Comparison of ENCODE assay signal across 14 mouse cellular contexts in genomic region chr11:53508152-53508551, GRCm38 (mm10). TPM values are rescaled to one million over a fixed set of nuclear protein-coding genes. Genes with fewer than 3 reads are reported as not detected.
DNase-seq lines count a peak whose midpoint lies in the region; ATAC-seq and TF ChIP-seq lines count a peak whose summit lies in the region.
"Had no signal": no experiment of that assay in that cellular context is flagged by ENCODE, and none has a peak within 500 bp of the region (broad histone marks: within the 10 kb centered on the region; RNA-seq: fewer than 3 reads in every experiment).

No protein-coding gene starts in this region.

- TF ChIP-seq CTCF in layer of hippocampus, adult 2 months (conservative IDR thresholded peaks at IDR 0.05) = no peak

- no peaks in the 10 kb centered on the region for H3K27me3 ChIP-seq in kidney, embryonic 14.5 days (ENCODE audit: control insufficient read depth, insufficient read depth, low read length)

- intact Hi-C loops in heart, postnatal 14 days (cut with DNase I) = loop anchor here (2.0 kb wide), 1 partner anchor 37 kb away; the partner anchor contains the start of gene Gm9837

- no peak overlapping the region for H3K9ac ChIP-seq in kidney, embryonic 14.5 days (ENCODE audit: low read depth, low read length)

- H3K27ac ChIP-seq in kidney, embryonic 14.5 days (ENCODE audit: low read depth, low read length) = no peak overlapping the region
- no peak overlapping the region for H3K27ac ChIP-seq in layer of hippocampus, adult 2 months

- no peak overlapping the region for H3K4me3 ChIP-seq in kidney, embryonic 14.5 days (ENCODE audit: low read length)
- H3K4me3 ChIP-seq in layer of hippocampus, adult 2 months = no peak overlapping the region

- 70% methylated on average over 7 of the region's 7 CpGs for WGBS in kidney, embryonic 14.5 days

- no peaks in the 10 kb centered on the region for H3K4me1 ChIP-seq in kidney, embryonic 14.5 days (ENCODE audit: control insufficient read depth, insufficient read depth, low read length)

- H3K9me3 ChIP-seq in kidney, embryonic 14.5 days (ENCODE audit: control insufficient read depth, low read length) = no peaks in the 10 kb centered on the region
- H3K9me3 ChIP-seq: G1E had no signal

- no peaks in the 10 kb centered on the region for H3K36me3 ChIP-seq in kidney, embryonic 14.5 days (ENCODE audit: control insufficient read depth, insufficient read depth, low read length)
- H3K36me3 ChIP-seq: G1E had no signal

- ATAC-seq in kidney, embryonic 14.5 days (ENCODE audit: low FRiP score, low TSS enrichment) = no peak
- ATAC-seq: intestine, embryonic 16.5 days had no signal

- H3K4me2 ChIP-seq in kidney, embryonic 14.5 days (replicated peaks; ENCODE audit: low read depth, low read length) = no peak overlapping the region

- DNase-seq in kidney, postnatal 10 days = peak; percentile 52
- peak; percentile 78 to 86 for DNase-seq in adrenal gland, postnatal 36 days
- peak; percentile 75 to 76 for DNase-seq in heart, postnatal 14 days
- DNase-seq in yolk sac, embryonic 10.5 days (ENCODE audit: low spot score) = peak; percentile 64
- no peak for DNase-seq in embryo, embryonic 10.5 days (ENCODE audit: low spot score)
- no peak for DNase-seq in retina, embryonic 14.5 days (ENCODE audit: low spot score)
- DNase-seq in layer of hippocampus, adult 2 months (ENCODE audit: low spot score in 2 of 2) = no peak
- DNase-seq: right cerebral cortex, postnatal 4 days had no signal

RNA-seq across cellular contexts. Expression of gene Sept8, which starts 10.9 kb away (rescaled TPM):
- polyA plus RNA-seq in kidney, embryonic 14.5 days (2014; fragmentation: Nextera tagmentation; extraction: Ambion mirVana) = 13.7 and 21.3 TPM in 2 replicates
- 10 to 100 TPM; 35.0 to 42.6 TPM for total RNA-seq in adrenal gland, postnatal 36 days (2021)
- 10 to 100 TPM; 42.1 TPM for total RNA-seq in heart, postnatal 14 days (2021)
- total RNA-seq in layer of hippocampus, adult 2 months (2021) = 100 to 1,000 TPM; 240 to 254 TPM

RNA-seq across cellular contexts. Expression of gene Sowaha, which starts 28.1 kb away (rescaled TPM):
- polyA plus RNA-seq in kidney, embryonic 14.5 days (2014; fragmentation: Nextera tagmentation; extraction: Ambion mirVana) = 0.09 and 0.14 TPM in 2 replicates
- total RNA-seq in adrenal gland, postnatal 36 days (2021) = under 1 TPM; 0.20 to 0.30 TPM
- under 1 TPM; 0.07 TPM for total RNA-seq in heart, postnatal 14 days (2021)
- 100 to 1,000 TPM; 137 to 142 TPM for total RNA-seq in layer of hippocampus, adult 2 months (2021)

RNA-seq across cellular contexts. Expression of gene Gm9945, which starts 28.2 kb away (rescaled TPM):
- polyA plus RNA-seq in kidney, embryonic 14.5 days (2014; fragmentation: Nextera tagmentation; extraction: Ambion mirVana) = not detected in 2 replicates
- total RNA-seq in adrenal gland, postnatal 36 days (2021) = not detected
- not detected for total RNA-seq in heart, postnatal 14 days (2021)
- total RNA-seq in layer of hippocampus, adult 2 months (2021) = 1 to 10 TPM; 2.5 to 3.4 TPM
- polyA plus RNA-seq: intestine, embryonic 16.5 days; thymus, postnatal 0 days had no signal

RNA-seq across cellular contexts. Expression of gene Gm9837, which starts 37.9 kb away (rescaled TPM):
- polyA plus RNA-seq in kidney, embryonic 14.5 days (2014; fragmentation: Nextera tagmentation; extraction: Ambion mirVana) = not detected in 2 replicates
- total RNA-seq in adrenal gland, postnatal 36 days (2021) = not detected
- not detected for total RNA-seq in heart, postnatal 14 days (2021)
- under 1 TPM in 1 of 2 experiments, not detected in 1; 0.52 TPM for total RNA-seq in layer of hippocampus, adult 2 months (2021)
- total RNA-seq: left cerebral cortex, postnatal 10 days had no signal
- polyA plus RNA-seq: G1E; intestine, embryonic 16.5 days; liver, embryonic 16.5 days; thymus, postnatal 0 days had no signal

RNA-seq across cellular contexts. Expression of gene Shroom1, which starts 51.1 kb away (rescaled TPM):
- polyA plus RNA-seq in kidney, embryonic 14.5 days (2014; fragmentation: Nextera tagmentation; extraction: Ambion mirVana) = 1.2 and 1.9 TPM in 2 replicates
- total RNA-seq in adrenal gland, postnatal 36 days (2021) = 1 to 10 TPM; 2.5 to 6.0 TPM
- total RNA-seq in heart, postnatal 14 days (2021) = under 1 TPM; 0.44 to 0.53 TPM
- 1 to 10 TPM; 4.8 to 5.1 TPM for total RNA-seq in layer of hippocampus, adult 2 months (2021)
- polyA plus RNA-seq: G1E had no signal

Comparison
In these comparisons a context has a peak if more than half of its experiments do, and no peak if none do; other contexts are left out.
1. DNase-seq: peak in kidney, postnatal 10 days (single experiment), adrenal gland, postnatal 36 days (2 of 2), heart, postnatal 14 days (2 of 2) and yolk sac, embryonic 10.5 days (single experiment); none in embryo, embryonic 10.5 days (single experiment), retina, embryonic 14.5 days (single experiment) and layer of hippocampus, adult 2 months (0 of 2).
2. RNA of gene Sept8, which starts 10.9 kb away (total RNA-seq): 240 to 254 TPM in layer of hippocampus, adult 2 months; 35.0 to 42.6 TPM in adrenal gland, postnatal 36 days and 42.1 TPM in heart, postnatal 14 days; every median in the first group is over 4 times any median in the second.
3. RNA of gene Sowaha, which starts 28.1 kb away (total RNA-seq): 137 to 142 TPM in layer of hippocampus, adult 2 months; 0.20 to 0.30 TPM in adrenal gland, postnatal 36 days and 0.07 TPM in heart, postnatal 14 days; every median in the first group is over 100 times any median in the second.